Mouse (Mus musculus): ENCODE measurements around the gene Col11a2. TPM values are rescaled to one million over a fixed set of nuclear protein-coding genes. Genes with fewer than 3 reads are reported as not detected.
"Not testable (repeated sequence)": the region's sequence is repeated elsewhere in the genome, so short reads cannot be mapped to it uniquely, and the experiment has no call there.

Col11a2 gene
- 2.4 and 2.9 TPM in 2 replicates for total RNA-seq (2017)

- no peak for ATAC-seq (replicated peaks in 1 of 2; ENCODE audit: insufficient read depth in 1 of 2, low FRiP score in 2 of 2, low TSS enrichment in 1 of 2, low read depth in 1 of 2, poor library complexity in 2 of 2, severe bottlenecking in 2 of 2)
Observed at GRCm38 (mm10) chr17:34038878-34039561, at the start of gene Col11a2. Gene Col11a2 (plus strand): TSS chr17:34039437.

DNA sequence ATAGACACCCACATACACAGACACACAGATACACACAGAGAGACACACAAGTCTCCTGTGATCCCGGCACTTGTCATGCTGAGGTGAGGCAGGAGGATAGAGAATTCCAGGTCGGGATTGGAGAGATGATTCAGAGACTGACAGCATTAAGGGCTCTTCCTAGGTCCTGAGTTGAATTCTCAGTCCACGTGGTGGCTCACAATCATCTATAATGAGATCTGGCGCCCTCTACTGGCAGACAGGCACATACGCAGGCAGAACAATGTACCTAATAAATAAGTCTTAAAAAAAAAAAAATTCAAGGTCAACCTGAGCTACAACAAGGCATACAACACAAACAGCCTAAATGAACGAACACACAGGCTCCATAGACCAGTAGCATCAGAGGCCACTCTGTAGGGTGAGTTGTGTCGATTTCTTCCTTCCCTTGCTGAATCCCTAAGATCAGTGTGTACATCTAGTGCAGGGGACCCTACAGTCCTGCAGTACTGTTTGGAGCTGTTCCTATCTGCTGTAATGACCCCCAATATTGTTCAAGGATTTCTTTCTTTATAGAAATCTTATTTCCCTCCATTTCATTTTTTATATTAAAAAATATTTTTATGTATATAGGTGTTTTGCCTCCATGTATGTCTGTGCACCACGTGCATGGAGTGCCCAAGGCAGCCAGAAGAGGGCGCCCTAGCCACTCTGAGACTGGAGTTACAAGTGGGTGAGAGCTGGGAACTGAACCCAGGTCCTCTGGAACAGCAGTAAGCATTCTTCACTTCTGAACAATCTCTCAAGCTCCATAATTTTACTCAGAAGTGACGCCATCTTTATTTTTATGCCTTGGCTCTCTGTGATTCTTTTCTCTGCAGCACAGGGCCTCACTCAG is 47.2 kb upstream of the Col11a2 start:
- peak; percentile 53 to 67; a peak in 3 of 4 replicates for ATAC-seq (replicated peaks in 1 of 2; ENCODE audit: insufficient read depth in 1 of 2, low FRiP score in 2 of 2, low TSS enrichment in 1 of 2, low read depth in 1 of 2, poor library complexity in 2 of 2, severe bottlenecking in 2 of 2)

- no peak for ATAC-seq (replicated peaks in 1 of 2; ENCODE audit: insufficient read depth in 1 of 2, low FRiP score in 2 of 2, low TSS enrichment in 1 of 2, low read depth in 1 of 2, poor library complexity in 2 of 2, severe bottlenecking in 2 of 2)
Observed at GRCm38 (mm10) chr17:33994959-33995358, 44.3 kb upstream of the Col11a2 start.

DNA sequence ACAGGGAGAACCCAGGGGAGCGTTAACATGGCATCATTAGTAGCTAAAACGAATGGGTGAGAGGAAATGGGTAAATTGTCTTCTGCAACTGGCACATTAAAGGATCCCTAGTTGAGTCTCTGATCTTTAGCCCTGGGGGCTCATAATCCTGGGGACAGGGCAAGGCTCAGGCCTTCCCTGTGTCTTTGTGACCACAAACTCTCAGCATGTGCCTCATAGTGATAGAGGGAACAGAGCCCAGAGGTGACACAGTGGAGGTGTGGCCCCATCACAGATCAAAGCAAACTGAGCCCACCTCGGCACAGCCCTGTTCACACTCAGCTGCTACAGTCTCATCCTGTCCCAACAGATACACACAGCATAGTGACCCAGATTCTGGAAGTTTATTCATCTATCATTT is 43.6 kb upstream of the Col11a2 start:
- no peak for ATAC-seq (replicated peaks in 1 of 2; ENCODE audit: insufficient read depth in 1 of 2, low FRiP score in 2 of 2, low TSS enrichment in 1 of 2, low read depth in 1 of 2, poor library complexity in 2 of 2, severe bottlenecking in 2 of 2)

GRCm38 (mm10) chr17:33997025-33997424 is 42.2 kb upstream of the Col11a2 start:
- not testable (repeated sequence) for ATAC-seq (replicated peaks in 1 of 2; ENCODE audit: insufficient read depth in 1 of 2, low FRiP score in 2 of 2, low TSS enrichment in 1 of 2, low read depth in 1 of 2, poor library complexity in 2 of 2, severe bottlenecking in 2 of 2)

DNA sequence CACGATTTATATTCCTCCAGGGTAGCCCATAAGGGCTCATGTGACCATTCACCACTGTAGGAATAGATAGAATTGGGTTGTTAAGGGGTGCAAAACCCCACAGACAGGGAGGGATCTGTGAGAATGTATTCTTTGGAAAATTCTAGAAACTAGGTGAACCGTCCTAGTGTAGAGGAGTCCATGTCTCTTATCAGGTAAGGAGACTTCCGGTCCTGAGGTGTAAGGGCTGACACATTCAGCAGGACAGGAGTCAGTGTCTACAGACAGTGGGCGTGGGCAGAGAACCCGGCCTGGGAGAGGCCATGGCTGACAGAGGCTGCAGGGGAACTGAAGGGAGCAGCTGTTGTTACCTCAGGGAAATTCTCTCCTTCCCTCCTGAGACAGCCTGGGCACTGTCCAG is 40.5 kb upstream of the Col11a2 start:
- ATAC-seq (replicated peaks in 1 of 2; ENCODE audit: insufficient read depth in 1 of 2, low FRiP score in 2 of 2, low TSS enrichment in 1 of 2, low read depth in 1 of 2, poor library complexity in 2 of 2, severe bottlenecking in 2 of 2), result not testable (repeated sequence)

GRCm38 (mm10) chr17:33999341-34000149 is 39.7 kb upstream of the Col11a2 start:
- no peak for ATAC-seq (replicated peaks in 1 of 2; ENCODE audit: insufficient read depth in 1 of 2, low FRiP score in 2 of 2, low TSS enrichment in 1 of 2, low read depth in 1 of 2, poor library complexity in 2 of 2, severe bottlenecking in 2 of 2)

GRCm38 (mm10) chr17:34000150-34000537 is 39.1 kb upstream of the Col11a2 start, which contains the start of gene H2-K1:
Gene H2-K1 (minus strand): TSS chr17:34000347.
- peak; percentile 99 for ATAC-seq (replicated peaks in 1 of 2; ENCODE audit: insufficient read depth in 1 of 2, low FRiP score in 2 of 2, low TSS enrichment in 1 of 2, low read depth in 1 of 2, poor library complexity in 2 of 2, severe bottlenecking in 2 of 2)

DNA sequence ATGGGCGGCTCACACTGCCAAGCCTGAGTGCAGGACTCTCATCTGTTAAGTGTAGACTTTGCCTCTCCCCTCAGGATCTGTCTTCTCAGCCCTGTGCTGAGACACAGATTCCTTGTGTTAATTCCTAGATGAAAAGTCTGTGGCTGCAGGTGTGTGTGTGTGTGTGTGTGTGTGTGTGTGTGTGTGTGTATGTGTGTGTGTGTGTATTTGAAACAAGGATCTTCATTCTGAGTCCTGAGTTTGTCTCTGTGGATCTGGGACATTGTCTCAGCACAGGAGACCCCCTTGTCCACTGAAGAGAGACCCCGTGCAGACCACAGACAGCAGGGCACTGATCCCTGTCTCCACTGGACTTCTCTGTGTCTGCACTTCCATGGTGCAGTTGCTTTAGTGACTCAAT is 38.4 kb upstream of the Col11a2 start:
- not testable (repeated sequence) for ATAC-seq (replicated peaks in 1 of 2; ENCODE audit: insufficient read depth in 1 of 2, low FRiP score in 2 of 2, low TSS enrichment in 1 of 2, low read depth in 1 of 2, poor library complexity in 2 of 2, severe bottlenecking in 2 of 2)

DNA sequence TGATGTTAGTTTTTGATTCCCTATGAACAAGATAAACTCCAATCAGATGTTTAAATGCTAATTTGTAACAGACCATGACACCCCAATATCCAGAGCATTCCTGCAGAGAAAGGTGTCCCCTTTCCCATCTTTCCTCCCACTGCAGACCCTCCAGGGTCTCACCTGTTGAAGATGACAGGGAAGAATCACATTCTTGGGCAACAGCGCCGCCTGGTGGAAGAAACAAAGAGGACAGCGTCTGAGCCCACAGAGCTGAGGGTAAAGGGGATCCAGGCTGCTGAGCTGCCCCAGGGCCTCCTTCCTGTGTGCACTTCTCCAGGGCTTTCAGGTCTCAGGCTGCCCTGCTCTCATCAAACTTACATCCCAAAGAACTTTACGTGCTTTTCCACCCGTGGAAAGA is 35.8 kb upstream of the Col11a2 start:
- ATAC-seq (replicated peaks in 1 of 2; ENCODE audit: insufficient read depth in 1 of 2, low FRiP score in 2 of 2, low TSS enrichment in 1 of 2, low read depth in 1 of 2, poor library complexity in 2 of 2, severe bottlenecking in 2 of 2), result no peak

- ATAC-seq (replicated peaks in 1 of 2; ENCODE audit: insufficient read depth in 1 of 2, low FRiP score in 2 of 2, low TSS enrichment in 1 of 2, low read depth in 1 of 2, poor library complexity in 2 of 2, severe bottlenecking in 2 of 2), result no peak
Observed at GRCm38 (mm10) chr17:34006570-34006969, 32.7 kb upstream of the Col11a2 start.

DNA sequence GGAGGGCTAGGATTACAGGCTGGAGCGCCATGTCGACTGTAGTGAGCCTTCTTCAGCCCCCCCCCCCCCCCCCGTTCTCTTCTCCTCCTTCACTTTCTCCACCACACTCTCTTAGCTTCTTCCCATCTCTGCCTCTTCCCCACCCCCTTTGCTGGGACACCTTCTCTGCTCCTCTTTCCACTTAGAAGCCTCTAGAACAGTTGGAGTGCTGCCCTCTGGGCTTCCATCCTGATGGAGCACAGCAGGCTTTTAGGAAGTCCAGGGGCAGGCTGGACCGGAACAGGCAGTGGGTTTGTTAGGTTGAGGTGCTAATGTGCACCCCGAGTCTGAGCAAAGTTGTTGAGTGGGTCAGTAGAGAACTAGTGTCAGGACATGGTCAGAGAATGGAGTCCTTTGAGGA is 29.1 kb upstream of the Col11a2 start:
- ATAC-seq (replicated peaks in 1 of 2; ENCODE audit: insufficient read depth in 1 of 2, low FRiP score in 2 of 2, low TSS enrichment in 1 of 2, low read depth in 1 of 2, poor library complexity in 2 of 2, severe bottlenecking in 2 of 2), result no peak

GRCm38 (mm10) chr17:34013436-34013835 is 25.8 kb upstream of the Col11a2 start:
- ATAC-seq (replicated peaks in 1 of 2; ENCODE audit: insufficient read depth in 1 of 2, low FRiP score in 2 of 2, low TSS enrichment in 1 of 2, low read depth in 1 of 2, poor library complexity in 2 of 2, severe bottlenecking in 2 of 2), result no peak

DNA sequence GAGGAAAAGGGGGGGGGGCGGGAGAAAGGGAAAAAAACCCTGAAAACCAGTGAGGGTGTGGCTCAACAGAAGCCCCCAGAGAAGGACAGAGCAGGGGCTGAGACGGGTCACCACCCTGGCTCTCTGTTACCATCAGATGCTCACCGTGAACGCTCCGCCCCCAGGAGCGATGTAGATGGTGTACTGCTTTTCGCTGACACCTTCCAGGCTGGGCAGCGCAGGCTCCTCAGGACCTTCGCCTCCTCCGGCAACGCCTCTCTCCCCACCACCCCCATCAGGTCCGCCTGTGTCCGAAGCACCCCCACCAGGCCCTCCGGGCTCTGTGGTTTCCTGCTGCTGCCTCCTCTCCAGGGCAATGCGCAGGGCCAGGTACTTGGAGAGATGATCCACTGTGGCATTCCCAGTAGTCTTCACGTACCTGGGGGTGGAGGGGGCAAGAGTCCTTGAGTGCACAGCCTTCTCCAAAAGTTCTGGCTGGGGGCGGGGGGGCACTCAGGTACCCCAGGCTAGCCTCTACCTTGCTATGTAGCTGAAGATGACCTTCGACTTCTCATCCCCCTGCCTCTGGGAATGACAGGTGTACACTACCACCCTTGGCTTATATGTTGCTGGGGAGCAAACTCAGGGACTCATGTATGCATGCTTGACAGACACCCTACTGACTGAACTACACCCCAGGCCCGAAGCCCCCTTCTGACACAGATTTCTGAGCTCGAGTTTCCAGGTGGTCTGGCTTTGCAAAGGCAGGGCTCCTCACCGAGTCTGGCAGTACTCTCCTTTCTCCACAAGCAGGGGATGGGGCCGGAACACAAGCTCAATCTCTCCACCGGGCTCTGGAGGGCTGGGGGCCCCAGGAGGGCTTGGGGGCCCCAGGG is 17.5 kb upstream of the Col11a2 start:
- no peak for ATAC-seq (replicated peaks in 1 of 2; ENCODE audit: insufficient read depth in 1 of 2, low FRiP score in 2 of 2, low TSS enrichment in 1 of 2, low read depth in 1 of 2, poor library complexity in 2 of 2, severe bottlenecking in 2 of 2)

DNA sequence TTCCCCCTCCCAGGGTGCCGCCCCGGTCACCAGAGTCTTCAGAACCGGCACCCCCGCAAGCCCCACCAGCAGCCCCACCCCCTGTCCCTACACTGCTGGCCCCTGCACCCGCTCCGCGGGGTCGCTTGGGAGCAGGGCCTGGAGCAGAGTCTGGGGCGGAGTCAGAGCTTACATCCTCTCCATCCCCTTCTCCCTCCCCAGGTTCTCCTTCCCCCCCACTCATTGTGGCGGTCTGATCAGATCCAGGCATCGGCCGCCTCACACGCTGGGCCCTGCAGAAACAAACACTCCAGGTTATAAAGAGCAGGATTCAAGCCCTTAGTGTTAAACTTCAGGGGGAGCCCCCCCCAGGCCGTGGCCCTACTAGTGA is 16.8 kb upstream of the Col11a2 start:
- no peak for ATAC-seq (replicated peaks in 1 of 2; ENCODE audit: insufficient read depth in 1 of 2, low FRiP score in 2 of 2, low TSS enrichment in 1 of 2, low read depth in 1 of 2, poor library complexity in 2 of 2, severe bottlenecking in 2 of 2)

GRCm38 (mm10) chr17:34022987-34023386 is 16.2 kb upstream of the Col11a2 start:
- no peak for ATAC-seq (replicated peaks in 1 of 2; ENCODE audit: insufficient read depth in 1 of 2, low FRiP score in 2 of 2, low TSS enrichment in 1 of 2, low read depth in 1 of 2, poor library complexity in 2 of 2, severe bottlenecking in 2 of 2)

DNA sequence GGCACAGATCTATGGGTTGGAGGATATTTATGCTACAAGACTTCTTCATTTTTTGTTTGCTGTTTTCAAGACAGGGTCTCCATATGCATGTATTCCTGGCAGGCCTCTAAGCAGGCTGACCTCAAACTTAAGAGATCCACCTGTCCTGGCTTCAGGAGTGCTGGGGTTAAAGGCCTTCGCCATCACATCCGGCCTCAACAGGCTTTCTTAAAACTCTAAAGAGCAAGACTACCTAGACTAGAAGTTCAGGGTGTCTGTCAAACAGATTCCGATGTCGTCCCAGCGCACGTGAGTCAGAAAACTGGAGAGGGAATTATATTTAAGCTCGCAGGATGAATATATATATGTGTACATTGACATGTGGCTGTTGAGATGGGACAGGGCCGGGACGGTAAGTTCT is 15.6 kb upstream of the Col11a2 start:
- ATAC-seq (replicated peaks in 1 of 2; ENCODE audit: insufficient read depth in 1 of 2, low FRiP score in 2 of 2, low TSS enrichment in 1 of 2, low read depth in 1 of 2, poor library complexity in 2 of 2, severe bottlenecking in 2 of 2), result no peak

All from hematopoietic stem cell, adult 5-6 weeks (primary cell).